Mouse (Mus musculus) brain, adult 10 weeks (tissue): ENCODE measurements around the gene Pmf1. TPM values are rescaled to one million over a fixed set of nuclear protein-coding genes. Genes with fewer than 3 reads are reported as not detected.

Experiments
- polyA plus RNA-seq: library from polyadenylated mRNA; stranded (reverse); fragments of 350-450 nt; fragmentation: Illumina TruSeq; extraction: RNeasy Lipid Tissue Mini Kit (QIAGEN cat#74804); gene quantifications from one replicate; pipeline ENCODE4 v1.2.3, GENCODE M21; 2015; ENCODE audit warnings: low read depth, low replicate concordance

Pmf1 gene
- polyA plus RNA-seq: 10.5 TPM

GRCm38 (mm10) chr3:88409741-88410644 is at the start of gene Pmf1:
TSS of gene Pmf1 (minus strand) at chr3:88410331.

GRCm38 (mm10) chr3:88424605-88425329 is 14.6 kb upstream of the Pmf1 start, which contains the start of gene Slc25a44:
TSS of gene Slc25a44 (minus strand) at chr3:88425139.

GRCm38 (mm10) chr3:88384364-88384763 is 25.8 kb downstream of the Pmf1 start, which contains the start of gene Bglap:
TSS of gene Bglap (minus strand) at chr3:88384464.

GRCm38 (mm10) chr3:88378599-88378998 is 31.5 kb downstream of the Pmf1 start, which contains the start of gene Bglap2:
TSS of gene Bglap2 (minus strand) at chr3:88378699.

GRCm38 (mm10) chr3:88372643-88373042 is 37.5 kb downstream of the Pmf1 start, which contains the start of gene Bglap3:
TSS of gene Bglap3 (minus strand) at chr3:88372743.

GRCm38 (mm10) chr3:88364337-88364736 is 45.8 kb downstream of the Pmf1 start, which contains the start of gene Paqr6:
TSS of gene Paqr6 (plus strand) at chr3:88364584.

Other genes starting within 250 kb of the Pmf1 start
- not detected for gene Rhbg, start 155.6 kb downstream of the Pmf1 start, polyA plus RNA-seq
- not detected for gene Gm38392, start 123.1 kb downstream of the Pmf1 start, polyA plus RNA-seq
- 5.0 TPM for gene Tsacc, start 113.3 kb downstream of the Pmf1 start, polyA plus RNA-seq
- 201 TPM for gene Cct3, start 113.2 kb downstream of the Pmf1 start, polyA plus RNA-seq
- 103 TPM for gene Glmp, start 85.3 kb downstream of the Pmf1 start, polyA plus RNA-seq
- 0.67 TPM for gene Tmem79, start 74.2 kb downstream of the Pmf1 start, polyA plus RNA-seq
- gene Smg5, start 74.1 kb downstream of the Pmf1 start, polyA plus RNA-seq: 60.0 TPM
- 14.8 TPM for gene Paqr6, start 45.7 kb downstream of the Pmf1 start, polyA plus RNA-seq
- gene Bglap3, start 37.6 kb downstream of the Pmf1 start, polyA plus RNA-seq: 0.67 TPM
- gene Bglap2, start 31.6 kb downstream of the Pmf1 start, polyA plus RNA-seq: not detected
- not detected for gene Bglap, start 25.9 kb downstream of the Pmf1 start, polyA plus RNA-seq
- gene Slc25a44, start 14.8 kb upstream of the Pmf1 start, polyA plus RNA-seq: 56.1 TPM
- gene Sema4a, start 50.9 kb upstream of the Pmf1 start, polyA plus RNA-seq: 41.2 TPM
- 42.8 TPM for gene Lmna, start 99.6 kb upstream of the Pmf1 start, polyA plus RNA-seq
- 1.5 TPM for gene Mex3a, start 122.1 kb upstream of the Pmf1 start, polyA plus RNA-seq
- not detected for gene Rab25, start 138.0 kb upstream of the Pmf1 start, polyA plus RNA-seq
- gene Lamtor2, start 142.7 kb upstream of the Pmf1 start, polyA plus RNA-seq: 129 TPM
- 104 TPM for gene Ubqln4, start 143.4 kb upstream of the Pmf1 start, polyA plus RNA-seq
- gene Ssr2, start 165.5 kb upstream of the Pmf1 start, polyA plus RNA-seq: 126 TPM
- 156 TPM for gene Arhgef2, start 195.6 kb upstream of the Pmf1 start, polyA plus RNA-seq
- not detected for gene Rxfp4, start 242.8 kb upstream of the Pmf1 start, polyA plus RNA-seq